Mouse (Mus musculus) ES-E14 (cell line): ENCODE results near the gene F8. TPM values are rescaled to one million over a fixed set of nuclear protein-coding genes. Genes with fewer than 3 reads are reported as not detected.
A peak's percentile ranks its signal among the peaks of the same experiment; 100 is the strongest.

ENCODE experiments used
- DNase-seq: peaks from one replicate; pipeline ENCODE4 v3.0.0-alpha.2; 2013; ENCODE audit warnings: low read depth, low spot score
- H3K27ac ChIP-seq: 2 replicates; pipeline ENCODE4 v1.5.1; 2012; ENCODE audit warnings: low read depth, mild to moderate bottlenecking, low read length, moderate library complexity, mixed read lengths; ENCODE audit not compliant: poor library complexity, insufficient read depth, severe bottlenecking
- H3K36me3 ChIP-seq: 2 replicates; pipeline ENCODE4 v1.6.1; 2012; ENCODE audit warnings: mild to moderate bottlenecking, low read length, moderate library complexity, mixed read lengths; ENCODE audit not compliant: control insufficient read depth, poor library complexity, insufficient read depth, severe bottlenecking
- H3K4me1 ChIP-seq, 2 experiments: fragments of 150-350 bp in 1 of 2; sonication (generic) in 1 of 2; 2 replicates each; pipeline ENCODE4 v1.6.1; 2012; ENCODE audit warnings: low read length in 2 of 2, mild to moderate bottlenecking in 1 of 2, mixed read lengths in 1 of 2; ENCODE audit not compliant: control insufficient read depth in 2 of 2, insufficient read depth in 2 of 2, poor library complexity in 1 of 2
- H3K4me3 ChIP-seq, 2 experiments: fragments of 150-350 bp in 1 of 2; sonication (generic) in 1 of 2; 2 replicates each; pipeline ENCODE4 v1.5.1; 2012; ENCODE audit warnings: low read length in 2 of 2, low read depth in 1 of 2, mild to moderate bottlenecking in 1 of 2, mixed read lengths in 1 of 2; ENCODE audit not compliant: insufficient read depth in 1 of 2, poor library complexity in 1 of 2, severe bottlenecking in 1 of 2
- H3K9ac ChIP-seq: 2 replicates; pipeline ENCODE4 v1.6.1; 2012; ENCODE audit warnings: low read depth, mild to moderate bottlenecking, low read length, mixed read lengths; ENCODE audit not compliant: poor library complexity, insufficient read depth, severe bottlenecking
- H3K9me3 ChIP-seq: fragments of 150-350 bp; sonication (generic); 2 replicates; pipeline ENCODE4 v1.6.1; 2012; ENCODE audit warnings: low read depth, mild to moderate bottlenecking, low read length; ENCODE audit not compliant: control insufficient read depth, insufficient read depth
- CHD2 ChIP-seq: IDR thresholded peaks from 2 replicates; pipeline ENCODE4 v1.6.1; 2014; ENCODE audit warnings: mild to moderate bottlenecking, low read depth, low read length, inconsistent platforms
- HCFC1 ChIP-seq: IDR thresholded peaks from 2 replicates; pipeline ENCODE4 v1.6.1; 2012; ENCODE audit warnings: low read length, inconsistent platforms, borderline replicate concordance; ENCODE audit not compliant: insufficient read depth
- MAFK ChIP-seq: IDR thresholded peaks from 2 replicates; pipeline ENCODE4 v1.6.1; 2014; ENCODE audit warnings: mild to moderate bottlenecking, low read depth, low read length, inconsistent platforms; ENCODE audit not compliant: insufficient read depth
- ZC3H11A ChIP-seq: IDR thresholded peaks from 2 replicates; pipeline ENCODE4 v1.6.1; 2012; ENCODE audit warnings: low read depth, mild to moderate bottlenecking, inconsistent platforms, low read length, borderline replicate concordance
- ZNF384 ChIP-seq: IDR thresholded peaks from 2 replicates; pipeline ENCODE4 v1.6.1; 2012; ENCODE audit warnings: low read depth, low read length, inconsistent platforms
- in situ Hi-C, 2 experiments: fragments of 600-800 bp; cut with MboI; formaldehyde crosslinking; loops; one replicate each; pipeline ENCODE4 v1.15.1; 2025; ENCODE audit warnings: low sequenced_read_pairs in 2 of 2, inconsistent platforms in 1 of 2; ENCODE audit not compliant: unreplicated experiment in 2 of 2
- total RNA-seq: library from RNA; depleted of rRNA; stranded (reverse); fragments of 300-350 nt; gene quantifications from 2 replicates; pipeline ENCODE4 v1.2.3, GENCODE M21; 2012

Gene F8
- total RNA-seq, 1 experiment = 2.5 TPM

DNA sequence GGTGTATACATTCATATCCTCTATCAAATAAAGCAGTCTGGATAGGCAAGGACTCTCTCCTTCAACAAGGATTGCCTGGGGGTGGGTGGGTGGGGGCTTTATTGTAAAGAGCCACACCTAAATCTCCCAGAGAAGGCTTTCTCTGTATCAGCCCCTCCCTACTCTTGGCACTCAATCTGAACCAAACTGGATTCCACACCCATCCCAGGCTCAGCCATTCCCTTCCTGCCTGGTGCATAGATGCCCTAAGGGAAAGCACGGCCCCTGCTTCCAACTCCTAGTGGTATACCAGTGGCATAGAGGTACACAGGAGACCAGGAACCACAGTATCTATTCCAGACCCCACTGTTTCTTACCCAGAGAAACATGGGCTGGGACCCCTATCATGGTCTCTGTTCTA, 151.0 kb downstream of the F8 start:
- Histone ChIP-seq H3K27ac (no peak overlapping the region), H3K4me3 (no peak overlapping the region), H3K4me1 (no peaks in the 10 kb centered on the region; a peak in 1 of 4 replicates), H3K36me3 (no peaks in the 10 kb centered on the region), H3K9me3 (no peaks in the 10 kb centered on the region), H3K9ac (no peak overlapping the region)
- peak; percentile 29 for DNase-seq
- in situ Hi-C loops = no loop called here
- TF ChIP-seq MAFK (no peak), HCFC1 (no peak), ZNF384 (no peak), ZC3H11A (no peak), CHD2 (no peak)

DNA sequence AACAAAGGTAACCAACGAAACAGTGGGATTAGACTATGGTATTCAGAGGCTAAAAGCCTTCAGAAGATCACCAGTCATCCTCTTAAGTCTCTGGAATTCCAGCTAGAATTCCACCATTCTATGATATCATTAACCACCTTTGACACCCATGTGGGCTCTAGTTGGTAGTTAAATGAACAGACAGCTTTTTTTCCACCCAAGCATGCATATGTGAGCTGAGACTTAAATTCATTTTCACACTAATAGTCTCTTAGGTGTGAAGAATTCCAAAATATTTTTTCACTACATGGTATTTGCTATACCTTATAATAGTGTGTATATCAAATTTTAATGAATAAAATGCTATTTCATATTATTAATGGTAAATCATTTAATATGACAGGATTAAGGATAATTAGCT, 218.7 kb downstream of the F8 start, which contains the start of gene Smim9:
Gene Smim9, minus strand, starts transcription at position 101 of the 400 bp plus-strand sequence.
- no peak within 1 kb of the TSS for H3K27ac ChIP-seq
- H3K9ac ChIP-seq = no peak within 1 kb of the TSS
- no peaks in the 10 kb centered on the region for H3K36me3 ChIP-seq
- DNase-seq = no peak
- in situ Hi-C loops = no loop called here
- TF ChIP-seq CHD2 = no peak
- TF ChIP-seq ZNF384 = no peak
- no peaks in the 10 kb centered on the region for H3K9me3 ChIP-seq
- no peaks in the 10 kb centered on the region for H3K4me1 ChIP-seq
- no peak within 1 kb of the TSS for H3K4me3 ChIP-seq

GRCm38 (mm10) chrX:75155576-75156243, 226.7 kb downstream of the F8 start:
- DNase-seq = peak; percentile 36
- H3K27ac ChIP-seq = no peak overlapping the region
- no peak for TF ChIP-seq ZC3H11A
- TF ChIP-seq CHD2 = no peak
- TF ChIP-seq ZNF384 = no peak
- TF ChIP-seq MAFK = no peak
- TF ChIP-seq HCFC1 = no peak

DNA sequence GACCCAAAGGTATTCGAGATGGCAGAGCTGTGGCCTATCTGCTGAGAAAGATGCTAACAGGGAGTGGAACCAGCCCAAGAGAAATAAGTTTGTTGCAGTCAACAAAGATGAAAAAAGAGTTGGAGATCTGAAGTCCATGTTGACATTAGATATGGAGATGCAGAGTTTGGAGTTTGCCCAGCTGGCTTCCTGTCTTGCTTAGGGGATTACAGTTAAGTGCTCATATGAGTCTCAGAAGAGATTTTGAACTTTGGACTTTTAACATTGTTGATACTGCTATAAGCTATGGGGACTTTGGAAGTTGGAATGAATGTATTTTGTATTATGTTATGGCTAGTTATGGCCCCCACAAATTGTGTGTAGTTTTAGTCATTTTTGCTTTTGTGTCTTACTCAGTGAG, 230.2 kb downstream of the F8 start:
- TF ChIP-seq HCFC1 (no peak), CHD2 (no peak), ZNF384 (no peak), MAFK (no peak), ZC3H11A (no peak)
- H3K9ac ChIP-seq = no peak overlapping the region
- no peak overlapping the region for H3K4me3 ChIP-seq
- in situ Hi-C loops = no loop called here
- no peaks in the 10 kb centered on the region for H3K9me3 ChIP-seq
- no peak overlapping the region for H3K27ac ChIP-seq
- H3K36me3 ChIP-seq = no peaks in the 10 kb centered on the region
- no peak for DNase-seq
- H3K4me1 ChIP-seq = no peaks in the 10 kb centered on the region

More at GRCm38 (mm10) chrX:75155576-75156243, 226.7 kb downstream of the F8 start:
- in situ Hi-C loops = no loop called here
- no peaks in the 10 kb centered on the region for H3K36me3 ChIP-seq
- H3K4me1 ChIP-seq = no peaks in the 10 kb centered on the region
- H3K9ac ChIP-seq = peak overlapping the region; percentile 59
- H3K4me3 ChIP-seq = peak overlapping the region in 1 of 2 experiments; percentile 46; a peak in 2 of 4 replicates
- H3K9me3 ChIP-seq = no peaks in the 10 kb centered on the region

- DNase-seq = no peak
- H3K4me1 ChIP-seq = no peaks in the 10 kb centered on the region
- no peak overlapping the region for H3K9ac ChIP-seq
- no peak overlapping the region for H3K4me3 ChIP-seq
- in situ Hi-C loops = no loop called here
- no peaks in the 10 kb centered on the region for H3K9me3 ChIP-seq
- H3K27ac ChIP-seq = no peak overlapping the region
- no peaks in the 10 kb centered on the region for H3K36me3 ChIP-seq
- TF ChIP-seq ZNF384 (no peak), ZC3H11A (no peak), HCFC1 (no peak), CHD2 (no peak), MAFK (no peak)
Observed at GRCm38 (mm10) chrX:75150304-75150703, 232.1 kb downstream of the F8 start.
